19 mouse cellular contexts compared by ENCODE assay signal in genomic region chr9:42454364-42454763, GRCm38 (mm10). TPM values are rescaled to one million over a fixed set of nuclear protein-coding genes. Genes with fewer than 3 reads are reported as not detected.
"Had no signal": no experiment of that assay in that cellular context is flagged by ENCODE, and none has a peak within 500 bp of the region (broad histone marks: within the 10 kb centered on the region; RNA-seq: fewer than 3 reads in every experiment).

No protein-coding gene starts in this region.

- H3K4me2 ChIP-seq: lung, embryonic 14.5 days; midbrain, embryonic 12.5 days; neural tube, embryonic 12.5 days; stomach, embryonic 15.5 days had no signal

- H3K9ac ChIP-seq: liver, embryonic 14.5 days; lung, embryonic 14.5 days; midbrain, embryonic 12.5 days; neural tube, embryonic 12.5 days; stomach, embryonic 15.5 days had no signal

- DNase-seq: lung, adult 18-20 months; lung, embryonic 14.5 days; lung, postnatal 10 days; lung, postnatal 4 days; midbrain, embryonic 14.5 days; right cerebral cortex, postnatal 14 days; thymus, adult 2 months; thymus, postnatal 25 days; thymus, postnatal 4 days had no signal

- H3K9me3 ChIP-seq: midbrain, embryonic 10.5 days; midbrain, embryonic 12.5 days; neural tube, embryonic 12.5 days; stomach, embryonic 15.5 days had no signal

- ATAC-seq: midbrain, embryonic 16.5 days had no signal

- H3K4me3 ChIP-seq: midbrain, embryonic 10.5 days; midbrain, embryonic 12.5 days; myocyte; neural tube, embryonic 12.5 days; stomach, embryonic 15.5 days had no signal

- H3K27me3 ChIP-seq: midbrain, embryonic 12.5 days; neural tube, embryonic 12.5 days; stomach, embryonic 15.5 days had no signal

- H3K27ac ChIP-seq: liver, embryonic 14.5 days; midbrain, embryonic 10.5 days; midbrain, embryonic 12.5 days; neural tube, embryonic 12.5 days; stomach, embryonic 15.5 days; stomach, postnatal 0 days had no signal

RNA-seq across cellular contexts. Expression of gene Tecta, which starts 54.6 kb away (rescaled TPM):
- total RNA-seq: megakaryocyte, adult 5-6 weeks; megakaryocyte-erythroid progenitor cell, adult 5-6 weeks had no signal
